Mouse (Mus musculus) ovary, postnatal 10 days (tissue): ENCODE results near the gene Tmem237.

Experiments used
- DNase-seq: peaks from one replicate; pipeline ENCODE4 v3.0.0; 2022; ENCODE audit warnings: low spot score

The Tmem237 gene

GRCm38 (mm10) chr1:59101020-59101419 is 19.2 kb downstream of the Tmem237 start:
- no peak for DNase-seq

- no peak for DNase-seq
Measured at GRCm38 (mm10) chr1:59094705-59095104, 25.5 kb downstream of the Tmem237 start, which contains the start of gene C2cd6. TSS of gene C2cd6 (minus strand) at chr1:59094900.

- DNase-seq, result no peak
Measured at GRCm38 (mm10) chr1:59070867-59071266, 49.3 kb downstream of the Tmem237 start.

- no peak for DNase-seq
Measured at GRCm38 (mm10) chr1:59067976-59068375, 52.2 kb downstream of the Tmem237 start.

GRCm38 (mm10) chr1:59063697-59064096 is 56.5 kb downstream of the Tmem237 start:
- no peak for DNase-seq

- no peak for DNase-seq
Measured at GRCm38 (mm10) chr1:59056955-59057354, 63.3 kb downstream of the Tmem237 start.

GRCm38 (mm10) chr1:59051306-59051705 is 68.9 kb downstream of the Tmem237 start:
- no peak for DNase-seq
